14 mouse cellular contexts compared by ENCODE assay signal in the genomic region with DNA sequence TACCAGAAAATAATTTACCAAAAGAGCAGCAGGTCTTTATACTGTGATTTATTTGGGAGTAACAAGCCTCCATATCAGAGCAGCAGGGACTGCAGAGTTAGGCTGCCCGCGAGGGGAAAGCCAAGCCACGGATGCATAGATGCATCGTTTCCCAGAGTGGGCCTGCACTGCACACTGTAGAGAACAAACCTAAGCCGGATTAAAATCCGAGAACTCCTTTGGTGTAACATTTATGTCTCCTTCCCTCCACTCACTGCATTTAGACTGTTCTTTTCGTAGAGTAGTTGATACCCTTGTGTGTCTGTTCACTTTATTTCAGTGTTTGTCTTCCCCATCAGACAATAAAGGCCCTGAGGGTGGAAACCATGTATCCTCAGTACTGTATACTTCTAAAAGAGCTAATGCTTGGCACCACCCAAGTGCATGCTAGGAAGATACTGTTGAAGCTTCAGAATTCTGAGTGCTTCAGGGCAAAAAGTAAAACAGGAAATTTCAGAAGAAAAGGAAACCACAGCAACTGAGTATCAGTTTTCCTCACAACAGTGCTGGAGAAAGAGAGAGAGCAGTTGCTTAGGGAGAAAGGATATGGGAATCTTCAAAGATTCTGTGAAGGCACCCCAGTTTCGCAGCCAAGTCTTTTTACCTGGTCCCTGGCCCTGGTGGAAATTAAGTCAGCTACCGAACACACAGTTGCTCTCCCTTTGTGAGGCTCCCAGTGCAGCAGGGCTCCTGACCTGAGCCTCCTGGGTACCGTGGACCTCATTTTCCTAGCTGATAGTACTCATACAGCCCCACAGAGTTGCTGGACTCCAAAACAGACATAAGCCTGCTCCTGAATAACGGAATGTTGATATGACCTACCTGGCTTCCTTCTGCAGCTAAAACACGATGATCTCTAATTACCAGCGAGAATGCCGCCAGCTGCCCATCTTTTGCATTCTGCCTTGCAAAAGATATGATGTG.
DNase-seq lines count a peak whose midpoint lies in the region; ATAC-seq and TF ChIP-seq lines count a peak whose summit lies in the region.
"Had no signal": no experiment of that assay in that cellular context is flagged by ENCODE, and none has a peak within 500 bp of the region (broad histone marks: within the 10 kb centered on the region; RNA-seq: fewer than 3 reads in every experiment).

No protein-coding gene starts in this region.

- DNase-seq in 416B (ENCODE audit: low read depth), result peak; percentile 20
- DNase-seq in Patski (ENCODE audit: low read depth, low spot score), result no peak
- peak; percentile 69 for DNase-seq in intestine, embryonic 14.5 days (ENCODE audit: low spot score)
- peak; percentile 90 for DNase-seq in midbrain, embryonic 11.5 days (ENCODE audit: low spot score, missing footprints)
- DNase-seq in urinary bladder, adult 2 months (ENCODE audit: low spot score), result no peak
- DNase-seq in layer of hippocampus, postnatal 14 days (ENCODE audit: low spot score in 2 of 2), result no peak
- DNase-seq in thymus, adult 18-20 months, result no peak
- DNase-seq: cerebellum, postnatal 25 days; gastrocnemius, postnatal 36 days; heart, postnatal 10 days; right cerebral cortex, postnatal 14 days had no signal

- H3K4me3 ChIP-seq in intestine, embryonic 14.5 days (ENCODE audit: low read depth, low read length), result 0 out of 2 replicates have a peak overlapping the region, but pooled peaks have one; percentile 15
- H3K4me3 ChIP-seq in midbrain, embryonic 11.5 days (ENCODE audit: low read depth, low read length), result no peak overlapping the region
- H3K4me3 ChIP-seq: myocyte had no signal

- H3K4me1 ChIP-seq in intestine, embryonic 14.5 days (replicated peaks; ENCODE audit: control insufficient read depth, insufficient read depth, low read length), result peaks cover 37% of the 10 kb centered on the region
- H3K4me1 ChIP-seq in midbrain, embryonic 11.5 days (ENCODE audit: control insufficient read depth, insufficient read depth, low read length), result peaks cover 11% of the 10 kb centered on the region

- no peaks in the 10 kb centered on the region for H3K9me3 ChIP-seq in intestine, embryonic 14.5 days (ENCODE audit: control insufficient read depth, low read length)
- no peaks in the 10 kb centered on the region for H3K9me3 ChIP-seq in midbrain, embryonic 11.5 days (ENCODE audit: control insufficient read depth, low read length)

- in situ Hi-C loops in Patski (cut with MboI; ENCODE audit: low pct_unique_long_range_greater_than_20kb), result no loop called here

- peak overlapping the region; percentile 93 for H3K27ac ChIP-seq in intestine, embryonic 14.5 days (ENCODE audit: low read depth)
- no peak overlapping the region for H3K27ac ChIP-seq in midbrain, embryonic 11.5 days (ENCODE audit: low read depth, low read length)

- H3K9ac ChIP-seq in intestine, embryonic 14.5 days (ENCODE audit: low read length), result peak overlapping the region; percentile 54
- H3K9ac ChIP-seq in midbrain, embryonic 11.5 days (ENCODE audit: low read length), result peak overlapping the region; percentile 17; the same call in 1 of the 2 replicates

- TF ChIP-seq CTCF in Patski (IDR thresholded peaks at IDR 0.05), result no peak

- H3K36me3 ChIP-seq in intestine, embryonic 14.5 days (ENCODE audit: control insufficient read depth, insufficient read depth, low read length), result no peaks in the 10 kb centered on the region
- no peaks in the 10 kb centered on the region for H3K36me3 ChIP-seq in midbrain, embryonic 11.5 days (ENCODE audit: control insufficient read depth, insufficient read depth, low read length)

- peak overlapping the region; percentile 47 for H3K4me2 ChIP-seq in intestine, embryonic 14.5 days (ENCODE audit: low read length)
- H3K4me2 ChIP-seq in midbrain, embryonic 11.5 days, result no peak overlapping the region

- ATAC-seq in Patski, result peak; percentile 39
- 0 out of 2 replicates have a peak, but pooled peaks have one; percentile 59 for ATAC-seq in intestine, embryonic 14.5 days (replicated peaks; ENCODE audit: low FRiP score, low TSS enrichment, low read depth)
- ATAC-seq in midbrain, embryonic 11.5 days (ENCODE audit: low FRiP score), result no peak
- ATAC-seq: forebrain, embryonic 14.5 days; lung, postnatal 0 days had no signal

- CTCF ChIA-PET in Patski (lab: Charles Lee), result interaction anchor here (1.1 kb wide), 1 partner anchor 16 kb away, joined by 4 read pairs; no protein-coding TSS in a partner anchor

- POLR2A ChIA-PET in Patski (lab: Charles Lee), result no interaction called here

- 47% methylated on average over 14 of the region's 14 CpGs for WGBS in intestine, embryonic 14.5 days
- 64% methylated on average over 14 of the region's 14 CpGs for WGBS in midbrain, embryonic 11.5 days

- H3K27me3 ChIP-seq in Patski, result no peaks in the 10 kb centered on the region
- no peaks in the 10 kb centered on the region for H3K27me3 ChIP-seq in intestine, embryonic 14.5 days (replicated peaks; ENCODE audit: control insufficient read depth, insufficient read depth, low read length)
- no peaks in the 10 kb centered on the region for H3K27me3 ChIP-seq in midbrain, embryonic 11.5 days (ENCODE audit: control insufficient read depth, insufficient read depth, low read length)

Comparison
In these comparisons a context has a peak if more than half of its experiments do, and no peak if none do; other contexts are left out.
1. DNase-seq: peak in 416B (single experiment), intestine, embryonic 14.5 days (single experiment) and midbrain, embryonic 11.5 days (single experiment); none in Patski (single experiment), urinary bladder, adult 2 months (single experiment), layer of hippocampus, postnatal 14 days (0 of 2) and thymus, adult 18-20 months (0 of 2).